Mouse (Mus musculus): ENCODE measurements around the gene Igfals.

Igfals gene

GRCm38 (mm10) chr17:24860076-24860475 is 5.7 kb upstream of the Igfals start:
- DNase-seq (ENCODE audit: low read depth in 2 of 2, low spot score in 2 of 2) = no peak

- DNase-seq (ENCODE audit: low read depth in 2 of 2, low spot score in 2 of 2) = no peak
These were observed 4.0 kb upstream of the Igfals start for GRCm38 (mm10) chr17:24861785-24862184.

DNA sequence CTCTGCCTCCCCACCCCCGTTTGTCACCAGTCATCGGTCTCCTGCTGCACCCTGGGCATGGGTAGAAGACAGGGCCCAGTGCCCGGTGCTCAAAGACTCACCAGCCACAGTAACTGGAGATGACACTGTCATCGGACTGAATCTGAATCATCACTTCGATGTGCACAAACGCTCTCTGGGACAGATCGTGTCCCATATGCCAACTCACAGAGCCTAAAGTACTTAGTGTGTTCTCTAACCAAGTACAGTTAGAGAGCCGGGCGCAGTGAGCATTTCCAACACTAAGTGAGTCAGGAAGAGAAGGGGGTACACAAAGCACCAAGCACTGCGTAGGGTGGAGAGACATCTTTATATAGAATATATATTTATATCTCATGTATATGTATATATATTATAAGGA is 2.1 kb downstream of the Igfals start:
- no peak for DNase-seq (ENCODE audit: low read depth in 2 of 2, low spot score in 2 of 2)

GRCm38 (mm10) chr17:24873695-24874404 is 8.1 kb downstream of the Igfals start:
- no peak for DNase-seq (ENCODE audit: low read depth in 2 of 2, low spot score in 2 of 2)

- DNase-seq (ENCODE audit: low read depth in 2 of 2, low spot score in 2 of 2) = no peak
These were observed 8.6 kb downstream of the Igfals start for GRCm38 (mm10) chr17:24874405-24874745.

DNA sequence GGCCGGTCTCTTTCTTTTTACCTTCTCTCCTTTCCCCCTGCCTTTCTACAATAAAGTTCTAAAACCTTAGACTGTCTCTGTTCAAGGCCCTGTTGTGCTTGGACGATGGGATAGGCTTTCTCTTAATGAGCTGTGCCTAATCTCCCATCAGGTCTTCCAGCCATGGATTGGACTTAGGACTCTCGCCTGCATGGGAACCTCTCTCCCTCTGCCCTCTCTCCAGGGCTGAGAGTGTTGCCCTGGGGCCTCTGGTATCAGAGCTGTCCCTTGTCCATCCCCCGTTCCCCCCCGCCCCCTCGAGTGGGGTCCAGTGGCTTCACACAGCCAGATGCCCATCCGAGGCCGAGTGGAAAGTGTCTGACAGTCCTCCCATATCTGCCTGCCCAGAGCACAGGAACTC is 9.2 kb downstream of the Igfals start:
- no peak for DNase-seq (ENCODE audit: low read depth in 2 of 2, low spot score in 2 of 2)

DNA sequence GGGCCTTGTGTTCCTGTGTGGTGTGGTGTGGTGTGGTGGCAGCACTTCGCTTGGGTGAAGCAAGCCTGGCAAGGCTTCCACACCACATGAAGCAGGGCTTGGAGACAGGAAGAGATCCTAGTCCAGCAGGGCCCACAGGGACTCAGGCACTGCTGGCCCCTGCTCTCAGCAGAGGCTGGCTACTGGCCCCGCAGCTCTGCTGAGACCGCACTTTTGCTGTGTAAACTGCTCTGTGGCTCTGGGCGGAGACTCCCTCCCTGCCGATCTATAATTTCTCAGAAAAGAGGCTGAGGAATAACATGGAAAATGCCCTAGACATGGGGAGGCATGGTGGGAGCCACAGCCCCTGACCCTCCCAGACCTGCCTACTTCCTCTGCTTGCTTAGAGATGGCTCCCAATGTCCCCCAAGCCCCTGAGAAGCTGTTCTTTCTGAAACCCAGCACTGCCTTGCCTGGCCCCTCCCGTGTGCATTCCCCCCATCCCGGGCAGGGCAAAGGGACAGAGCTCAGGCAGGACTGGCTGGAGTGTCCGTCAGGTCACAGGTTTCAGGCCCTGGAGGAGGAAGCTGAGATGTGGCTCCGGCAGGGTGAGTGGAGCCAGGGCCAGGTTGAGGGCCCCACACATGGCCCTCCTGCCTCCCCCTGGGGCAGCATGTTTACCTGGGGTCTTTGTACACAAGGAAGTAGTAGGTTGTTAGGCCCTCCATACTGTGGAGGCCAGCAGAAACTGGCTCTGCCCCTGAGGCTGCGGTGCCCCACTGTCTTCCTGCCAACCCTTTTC is 11.7 kb downstream of the Igfals start:
- no peak for DNase-seq (ENCODE audit: low read depth in 2 of 2, low spot score in 2 of 2)

DNA sequence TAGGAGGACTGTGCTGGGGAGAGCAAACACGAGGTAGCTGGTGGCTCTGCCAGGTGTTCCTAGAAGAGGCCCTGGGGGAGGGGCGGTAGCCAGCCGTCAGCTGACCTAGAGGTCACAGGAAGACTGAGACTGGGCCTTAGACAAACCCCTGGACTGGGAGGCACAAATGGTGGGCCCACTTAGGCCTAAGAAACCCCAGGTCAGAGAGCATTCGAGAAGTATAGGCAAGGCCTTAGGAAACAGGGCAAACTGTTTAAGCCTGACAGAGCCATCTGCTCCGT is 12.3 kb downstream of the Igfals start:
- no peak for DNase-seq (ENCODE audit: low read depth in 2 of 2, low spot score in 2 of 2)

GRCm38 (mm10) chr17:24878531-24878930 is 12.7 kb downstream of the Igfals start:
- no peak for DNase-seq (ENCODE audit: low read depth in 2 of 2, low spot score in 2 of 2)

DNA sequence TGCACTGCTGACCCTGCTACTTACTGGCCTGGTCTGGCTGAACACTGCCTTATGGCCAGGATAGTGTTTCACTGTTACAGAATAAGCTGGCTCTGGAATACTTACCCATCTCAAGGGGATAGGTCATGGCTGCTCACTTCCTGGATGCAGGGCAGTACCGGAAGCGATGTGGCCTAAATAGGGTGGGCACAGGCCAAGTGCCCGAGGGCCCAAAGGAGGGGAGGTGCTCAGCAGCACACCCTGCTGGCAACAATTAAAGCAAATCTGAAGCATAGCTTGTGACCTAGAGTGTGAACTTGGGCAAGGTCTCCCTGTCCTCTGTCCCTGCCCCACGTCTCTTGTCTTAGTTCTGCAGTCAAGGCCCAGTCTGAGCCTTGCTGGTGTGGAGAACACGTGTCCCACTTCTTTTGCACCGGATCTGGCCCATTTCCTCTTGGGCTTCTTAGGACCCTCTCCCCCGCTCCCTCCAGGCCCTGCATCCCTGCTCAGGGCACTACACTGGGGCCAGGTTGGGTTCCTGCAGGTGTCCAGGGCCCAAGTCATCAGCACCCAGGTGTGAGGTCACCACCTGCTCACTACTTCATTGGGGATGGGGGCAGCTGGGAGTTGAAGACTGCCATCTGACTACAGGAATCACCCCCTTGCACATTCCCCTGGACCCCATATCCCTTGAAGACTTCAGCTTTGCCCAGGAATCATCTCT is 16.1 kb downstream of the Igfals start:
- DNase-seq (ENCODE audit: low read depth in 2 of 2, low spot score in 2 of 2) = no peak

DNA sequence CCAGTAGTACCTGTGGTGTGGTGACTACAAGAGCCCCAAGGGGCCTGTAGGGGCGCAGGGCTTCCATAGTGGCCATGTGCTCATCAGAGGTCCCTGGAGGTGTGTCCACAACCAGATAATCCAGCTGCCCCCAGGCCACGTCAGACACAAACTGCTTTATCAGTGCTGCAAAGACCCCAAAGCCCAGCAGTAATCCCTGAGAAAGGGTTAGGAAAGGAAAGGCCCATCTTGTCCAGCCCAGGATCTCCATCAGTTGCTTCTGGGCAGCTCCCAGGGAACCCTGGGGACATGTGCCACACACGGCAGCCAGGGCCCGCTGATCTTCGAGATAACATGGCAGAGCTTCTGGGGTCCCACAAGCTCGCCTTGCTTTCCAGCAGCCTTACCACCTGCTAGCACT is 18.6 kb downstream of the Igfals start:
- no peak for DNase-seq (ENCODE audit: low read depth in 2 of 2, low spot score in 2 of 2)

DNA sequence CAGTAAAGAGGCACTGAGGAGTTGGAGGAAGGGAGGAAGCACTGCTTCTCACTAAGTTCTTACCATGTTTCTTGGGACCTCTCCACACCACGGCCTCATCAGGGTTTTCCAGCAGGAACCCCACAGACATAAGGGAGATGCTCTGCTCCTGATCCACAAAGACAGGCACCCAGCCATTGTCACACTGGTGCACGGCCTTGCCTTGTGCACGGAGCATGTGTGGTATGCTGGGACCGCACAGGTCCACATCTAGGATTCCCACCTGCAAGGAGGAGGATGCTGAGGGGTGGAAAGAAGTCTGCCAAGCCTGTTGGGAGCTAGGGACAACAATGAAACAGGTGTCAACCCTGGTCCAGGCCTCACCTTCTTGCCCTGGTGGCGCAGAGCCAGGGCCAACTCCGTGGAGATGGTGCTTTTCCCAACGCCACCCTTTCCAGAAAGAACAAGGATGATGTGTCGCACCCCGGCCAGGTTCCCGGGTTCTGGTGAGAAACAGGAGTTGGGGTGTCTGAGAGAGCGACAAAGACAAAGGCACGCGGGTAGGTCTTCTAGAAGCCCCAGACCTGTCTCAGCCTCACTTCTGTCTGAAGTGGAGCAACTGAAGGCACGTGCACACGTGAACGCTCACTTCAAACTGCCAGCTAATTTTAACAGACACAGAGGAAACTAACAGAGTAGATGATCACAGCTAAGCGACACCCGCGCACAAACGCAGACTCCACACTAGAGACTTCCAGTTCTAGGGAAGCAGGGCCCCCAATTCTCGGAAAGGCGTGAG is 19.7 kb downstream of the Igfals start:
- DNase-seq (ENCODE audit: low read depth in 2 of 2, low spot score in 2 of 2) = no peak

- DNase-seq (ENCODE audit: low read depth in 2 of 2, low spot score in 2 of 2) = peak; percentile 95 to 96
These were observed 20.5 kb downstream of the Igfals start, which contains the start of the genes Nubp2 and Spsb3 for GRCm38 (mm10) chr17:24886134-24886931. Gene Nubp2 (minus strand): TSS chr17:24886349. Gene Spsb3 (plus strand): TSS chr17:24886643.

- DNase-seq (ENCODE audit: low read depth in 2 of 2, low spot score in 2 of 2) = no peak
These were observed 21.1 kb downstream of the Igfals start for GRCm38 (mm10) chr17:24886932-24887271.

- DNase-seq (ENCODE audit: low read depth in 2 of 2, low spot score in 2 of 2) = no peak
These were observed 21.7 kb downstream of the Igfals start for GRCm38 (mm10) chr17:24887291-24888080.

DNA sequence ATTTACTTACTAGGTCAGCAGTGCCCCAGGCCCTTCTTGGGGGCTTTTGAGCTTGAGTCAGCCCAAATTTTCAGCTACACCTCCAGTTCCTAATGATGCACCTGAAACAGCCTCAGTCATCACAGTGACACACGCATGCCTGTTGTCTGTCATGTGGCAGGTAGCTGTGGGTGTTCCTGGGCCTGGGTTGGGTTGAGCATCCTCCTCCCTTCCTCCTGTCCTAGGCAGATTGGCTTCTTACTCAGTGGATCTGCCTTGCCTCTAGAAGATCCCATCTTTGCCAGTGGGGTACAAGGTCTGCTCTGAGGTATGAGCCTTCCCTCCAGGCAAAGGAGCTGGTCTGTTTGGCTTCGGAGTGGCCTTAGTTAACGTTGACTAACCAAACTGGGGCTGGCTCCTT is 23.1 kb downstream of the Igfals start:
- DNase-seq (ENCODE audit: low read depth in 2 of 2, low spot score in 2 of 2) = no peak

GRCm38 (mm10) chr17:24890151-24891092 is 24.6 kb downstream of the Igfals start:
- no peak for DNase-seq (ENCODE audit: low read depth in 2 of 2, low spot score in 2 of 2)

DNA sequence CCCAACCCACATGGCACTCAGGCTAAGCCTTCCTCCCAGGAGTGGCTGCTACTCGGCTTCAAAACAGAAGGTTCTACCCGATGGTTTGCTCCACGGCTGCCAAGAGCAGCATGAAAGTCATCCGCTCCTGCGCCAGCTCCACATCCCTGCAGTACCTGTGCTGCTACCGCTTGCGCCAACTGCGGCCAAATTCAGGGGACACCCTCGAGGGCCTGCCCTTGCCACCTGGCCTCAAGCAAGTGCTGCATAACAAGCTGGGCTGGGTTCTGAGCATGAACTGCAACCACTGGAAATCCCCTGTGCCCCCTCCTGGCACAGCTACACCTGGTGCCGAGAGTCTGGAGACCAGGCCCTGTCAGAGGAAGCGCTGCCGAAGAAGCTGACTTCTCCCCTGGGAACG is 25.5 kb downstream of the Igfals start:
- DNase-seq (ENCODE audit: low read depth in 2 of 2, low spot score in 2 of 2) = no peak

- no peak for DNase-seq (ENCODE audit: low read depth in 2 of 2, low spot score in 2 of 2)
These were observed 27.0 kb downstream of the Igfals start for GRCm38 (mm10) chr17:24892785-24893184.
